Mouse (Mus musculus): ENCODE measurements around the gene Trpv3.

- TF ChIP-seq CTCF (IDR thresholded peaks at IDR 0.05; ENCODE audit: extremely low read depth, insufficient read length, insufficient replicate concordance, low read depth, low read length) (no peak), POLR2A (IDR thresholded peaks at IDR 0.05; ENCODE audit: low read depth, low read length) (no peak)
Observed at GRCm38 (mm10) chr11:73274821-73275220, 7.6 kb downstream of the Trpv3 start.
